Mouse (Mus musculus): ENCODE measurements around the gene Gm10065. TPM values are rescaled to one million over a fixed set of nuclear protein-coding genes. Genes with fewer than 3 reads are reported as not detected.

Gm10065 gene
- polyA plus RNA-seq, 1 experiment from 2014 or later, result not detected

MicroRNA genes within 50 kb of the gene (microRNA counts, 519-probe panel; counts per million panel counts)
- microRNA mmu-miR-1896, result 3,528 counts per million, percentile 75 among the panel's probes with 10 or more counts

Small RNA genes within 50 kb of the gene (microRNA-seq; reads per million reads assigned to microRNA genes)
- not detected for gene Mir1896

Other genes starting within 250 kb of the Gm10065 start
- not detected in 2 replicates for gene Gpx5, start 186.7 kb downstream of the Gm10065 start, polyA plus RNA-seq (2016; fragmentation: Nextera tagmentation; extraction: Ambion mirVana)
- 0.85 TPM in 1 of 2 replicates, not detected in the other for gene Gpx6, start 167.3 kb downstream of the Gm10065 start, polyA plus RNA-seq (2016; fragmentation: Nextera tagmentation; extraction: Ambion mirVana)
- gene Olfr1367, start 132.5 kb downstream of the Gm10065 start, polyA plus RNA-seq (2016; fragmentation: Nextera tagmentation; extraction: Ambion mirVana), result not detected in 2 replicates
- gene Zscan12, start 116.6 kb downstream of the Gm10065 start, polyA plus RNA-seq (2016; fragmentation: Nextera tagmentation; extraction: Ambion mirVana), result 16.6 and 17.0 TPM in 2 replicates
- gene Zkscan3, start 76.7 kb downstream of the Gm10065 start, polyA plus RNA-seq (2016; fragmentation: Nextera tagmentation; extraction: Ambion mirVana), result 91.0 and 96.2 TPM in 2 replicates
- gene Pgbd1, start 38.4 kb downstream of the Gm10065 start, polyA plus RNA-seq (2016; fragmentation: Nextera tagmentation; extraction: Ambion mirVana), result 4.2 and 4.9 TPM in 2 replicates
- gene Zscan26, start 25.7 kb downstream of the Gm10065 start, polyA plus RNA-seq (2016; fragmentation: Nextera tagmentation; extraction: Ambion mirVana), result 23.4 and 26.2 TPM in 2 replicates
- 2.5 and 2.7 TPM in 2 replicates for gene Nkapl, start 10.9 kb downstream of the Gm10065 start, polyA plus RNA-seq (2016; fragmentation: Nextera tagmentation; extraction: Ambion mirVana)
- gene Zkscan4, start 534 bp downstream of the Gm10065 start, polyA plus RNA-seq (2016; fragmentation: Nextera tagmentation; extraction: Ambion mirVana), result 6.8 and 7.0 TPM in 2 replicates
- gene AK157302, start 15.8 kb upstream of the Gm10065 start, polyA plus RNA-seq (2016; fragmentation: Nextera tagmentation; extraction: Ambion mirVana), result 0.16 and 0.40 TPM in 2 replicates
- 2.6 and 4.2 TPM in 2 replicates for gene Gm11273, start 22.0 kb upstream of the Gm10065 start, polyA plus RNA-seq (2016; fragmentation: Nextera tagmentation; extraction: Ambion mirVana)
- 9.0 and 9.8 TPM in 2 replicates for gene Zkscan8, start 51.7 kb upstream of the Gm10065 start, polyA plus RNA-seq (2016; fragmentation: Nextera tagmentation; extraction: Ambion mirVana)
- gene Olfr1366, start 63.4 kb upstream of the Gm10065 start, polyA plus RNA-seq (2016; fragmentation: Nextera tagmentation; extraction: Ambion mirVana), result 0.20 and 0.22 TPM in 2 replicates
- gene Olfr1535, start 80.5 kb upstream of the Gm10065 start, polyA plus RNA-seq (2016; fragmentation: Nextera tagmentation; extraction: Ambion mirVana), result not detected in 2 replicates
- gene Olfr1364, start 102.3 kb upstream of the Gm10065 start, polyA plus RNA-seq (2016; fragmentation: Nextera tagmentation; extraction: Ambion mirVana), result not detected in 2 replicates
- not detected in 2 replicates for gene Olfr1362, start 134.6 kb upstream of the Gm10065 start, polyA plus RNA-seq (2016; fragmentation: Nextera tagmentation; extraction: Ambion mirVana)
- 0.07 TPM in 1 of 2 replicates, not detected in the other for gene Olfr11, start 163.1 kb upstream of the Gm10065 start, polyA plus RNA-seq (2016; fragmentation: Nextera tagmentation; extraction: Ambion mirVana)
- not detected in 2 replicates for gene Olfr1361, start 183.9 kb upstream of the Gm10065 start, polyA plus RNA-seq (2016; fragmentation: Nextera tagmentation; extraction: Ambion mirVana)
- gene Olfr1360, start 198.0 kb upstream of the Gm10065 start, polyA plus RNA-seq (2016; fragmentation: Nextera tagmentation; extraction: Ambion mirVana), result not detected in 2 replicates
- gene Olfr1359, start 218.7 kb upstream of the Gm10065 start, polyA plus RNA-seq (2016; fragmentation: Nextera tagmentation; extraction: Ambion mirVana), result not detected in 2 replicates
- gene Hist1h2bl, start 236.7 kb upstream of the Gm10065 start, polyA plus RNA-seq (2016; fragmentation: Nextera tagmentation; extraction: Ambion mirVana), result 3.6 and 4.4 TPM in 2 replicates
- gene Hist1h2ai, start 237.0 kb upstream of the Gm10065 start, polyA plus RNA-seq (2016; fragmentation: Nextera tagmentation; extraction: Ambion mirVana), result 17.3 and 29.5 TPM in 2 replicates
- 8.9 and 18.3 TPM in 2 replicates for gene Hist1h3h, start 238.2 kb upstream of the Gm10065 start, polyA plus RNA-seq (2016; fragmentation: Nextera tagmentation; extraction: Ambion mirVana)
- gene Hist1h2bm, start 242.6 kb upstream of the Gm10065 start, polyA plus RNA-seq (2016; fragmentation: Nextera tagmentation; extraction: Ambion mirVana), result 2.6 and 4.9 TPM in 2 replicates

Measured in hindbrain, embryonic 12.5 days (tissue).